Mouse (Mus musculus) mouse trophoblast stem cell (cell line): ENCODE data around the gene Aldoart2.
"Not testable (repeated sequence)": the region's sequence is repeated elsewhere in the genome, so short reads cannot be mapped to it uniquely, and the experiment has no call there.

Experiments
- in situ Hi-C, 2 experiments: fragments of 300-500 bp; cut with MseI, MboI; formaldehyde crosslinking; loops; 2 replicates in 1 of 2; 3 replicates in 1 of 2; pipeline ENCODE4 v1.15.1; 2025

The Aldoart2 gene

DNA sequence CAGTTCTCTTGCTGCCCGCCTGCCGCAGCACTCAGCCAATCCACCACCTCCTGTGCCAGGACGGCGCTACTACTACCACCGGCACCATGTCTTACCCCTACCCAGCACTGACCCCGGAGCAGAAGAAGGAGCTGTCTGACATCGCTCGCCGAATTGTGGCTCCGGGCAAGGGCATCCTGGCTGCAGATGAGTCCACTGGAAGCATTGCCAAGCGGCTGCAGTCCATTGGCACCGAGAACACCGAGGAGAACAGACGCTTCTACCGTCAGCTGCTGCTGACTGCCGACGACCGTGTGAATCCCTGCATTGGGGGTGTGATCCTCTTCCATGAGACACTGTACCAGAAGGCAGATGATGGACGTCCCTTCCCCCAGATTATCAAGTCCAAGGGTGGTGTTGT lies at the start of gene Aldoart2:
Gene Aldoart2 (plus strand): TSS at position 34 of the 400 bp plus-strand sequence.
- in situ Hi-C loops: no loop called here

DNA sequence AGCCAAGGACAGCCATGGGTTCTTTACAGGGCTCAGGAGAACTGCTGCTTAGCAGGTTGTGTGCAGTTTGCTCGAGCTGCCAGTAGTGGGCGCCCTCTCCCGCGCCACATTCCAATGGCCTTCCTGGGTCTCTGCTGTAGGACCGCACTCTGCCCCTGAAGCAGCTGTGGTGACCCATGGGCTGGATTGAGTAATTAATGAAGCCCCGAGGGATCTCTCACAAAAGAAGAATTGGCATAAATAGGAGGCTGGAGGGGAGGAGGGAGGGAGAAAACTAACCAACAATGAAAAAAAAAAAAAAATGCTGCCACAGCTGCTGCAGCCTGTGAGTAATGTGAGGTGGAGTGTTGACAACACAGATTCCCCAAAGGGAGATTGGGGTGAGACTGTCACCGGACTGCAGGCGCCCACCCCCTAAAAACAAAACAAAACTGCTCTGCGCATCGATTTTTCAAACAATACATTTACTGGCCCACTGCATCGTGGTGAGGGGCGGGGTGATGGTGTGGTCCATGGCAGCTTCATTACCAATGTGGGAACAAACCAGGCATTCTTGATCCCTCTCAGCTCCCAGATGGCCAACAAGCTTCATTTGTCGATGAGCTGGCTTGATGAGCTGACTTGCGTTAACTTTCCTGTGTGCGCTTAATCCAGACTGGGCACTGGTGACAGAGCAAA lies 46.8 kb upstream of the Aldoart2 start:
- in situ Hi-C loops: no loop called here

GRCm38 (mm10) chr12:55526983-55527752 lies 37.9 kb upstream of the Aldoart2 start:
- in situ Hi-C loops: loop anchor here in 1 of 2 experiments (10.0 kb wide), 1 partner anchor 198 kb away; no protein-coding TSS in a partner anchor

DNA sequence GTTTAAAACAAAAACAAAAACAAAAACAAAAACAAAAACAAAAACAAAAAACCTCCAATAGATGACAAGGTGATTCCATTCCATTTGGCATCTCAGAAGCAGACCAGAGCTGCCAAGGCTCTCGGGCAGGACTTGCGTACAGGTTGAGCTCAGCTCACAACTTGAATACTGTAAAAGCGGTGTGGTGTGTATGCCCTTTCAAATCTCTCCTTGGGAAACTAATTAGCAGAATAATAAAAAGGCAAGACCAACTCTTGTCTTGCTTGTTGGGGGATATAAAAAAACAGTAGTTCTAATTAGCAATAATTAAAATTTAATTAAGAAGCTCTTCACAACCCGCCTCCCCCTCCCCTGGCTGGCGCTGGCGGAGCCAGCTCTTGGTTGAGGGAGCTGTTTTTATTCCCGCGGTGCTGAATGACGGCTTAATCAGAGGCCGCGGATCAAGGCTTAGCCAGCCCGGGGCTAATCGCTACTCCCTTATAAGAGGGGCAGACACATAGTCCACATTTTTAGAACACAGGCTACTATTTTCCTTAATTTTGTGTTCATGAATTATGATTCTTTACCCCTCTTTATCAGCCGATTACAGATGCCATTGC lies 28.4 kb upstream of the Aldoart2 start:
- in situ Hi-C loops: no loop called here

GRCm38 (mm10) chr12:55537742-55538141 lies 27.3 kb upstream of the Aldoart2 start:
- in situ Hi-C loops: no loop called here

DNA sequence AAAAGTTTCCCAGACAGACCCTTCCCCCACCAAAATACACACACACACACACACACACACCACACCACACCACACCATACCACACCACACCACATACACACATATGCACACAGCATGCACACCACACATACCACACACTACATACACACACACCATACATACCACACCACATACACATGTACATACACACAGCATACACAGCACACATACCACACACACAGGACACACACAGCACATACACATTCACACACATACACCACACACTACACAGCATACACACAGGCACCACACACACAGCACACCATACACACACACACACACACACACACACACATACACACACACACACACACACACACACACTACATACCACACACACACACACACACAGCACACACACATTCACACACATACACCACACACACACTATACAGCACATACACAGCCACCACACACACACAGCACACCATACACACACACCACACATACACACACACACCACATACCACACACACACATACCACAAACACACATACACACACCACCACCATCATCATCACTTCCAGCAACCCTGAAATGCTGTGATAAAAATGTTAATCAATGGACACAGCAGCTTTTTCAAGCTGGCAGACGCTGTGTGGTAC lies 26.6 kb upstream of the Aldoart2 start:
- in situ Hi-C loops: no loop called here

- in situ Hi-C loops: no loop called here
Measured at GRCm38 (mm10) chr12:55539157-55539556, 25.9 kb upstream of the Aldoart2 start.

DNA sequence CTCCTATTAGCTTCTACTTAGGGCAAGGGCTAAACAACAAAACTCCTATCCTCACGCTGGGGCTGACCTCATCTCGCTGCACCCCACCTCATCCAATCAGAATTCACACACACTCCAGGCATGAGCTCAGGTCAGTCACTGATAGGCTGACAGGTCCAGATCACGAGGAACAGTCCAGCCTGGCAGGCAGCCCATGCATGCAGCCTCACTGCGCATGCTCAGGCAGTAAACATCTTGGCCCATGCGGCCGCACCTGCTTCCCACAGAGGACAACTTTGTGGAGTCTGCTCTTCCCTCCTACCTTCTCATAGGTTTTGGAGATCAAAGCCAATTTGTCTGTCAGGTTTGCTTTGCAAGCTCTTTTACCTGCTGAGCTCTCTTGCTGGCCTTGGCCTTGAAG lies 10.1 kb upstream of the Aldoart2 start:
- in situ Hi-C loops: not testable (repeated sequence)

DNA sequence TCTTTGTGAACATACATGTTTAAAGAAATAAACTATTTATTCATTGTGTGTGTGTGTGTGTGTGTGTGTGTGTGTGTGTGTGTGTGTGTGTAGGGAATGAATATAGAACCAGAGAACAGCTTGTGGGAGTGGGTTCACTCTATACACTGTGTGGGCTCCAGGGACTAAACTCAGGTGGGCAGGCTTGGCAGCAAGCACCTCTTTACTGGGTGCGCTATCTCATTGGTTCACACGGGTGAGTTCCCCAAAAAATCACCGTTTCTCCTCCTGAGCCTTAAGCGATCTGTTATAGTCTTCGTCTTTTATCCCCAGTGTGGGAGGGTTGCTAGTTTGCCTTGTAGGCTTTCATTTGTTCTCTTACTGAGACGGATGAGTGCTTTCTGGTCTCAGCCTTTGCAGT lies 7.2 kb upstream of the Aldoart2 start:
- in situ Hi-C loops: no loop called here

- in situ Hi-C loops: no loop called here
Measured at GRCm38 (mm10) chr12:55559184-55559855, 5.7 kb upstream of the Aldoart2 start.

GRCm38 (mm10) chr12:55560025-55560690 lies 4.9 kb upstream of the Aldoart2 start:
- in situ Hi-C loops: no loop called here

- in situ Hi-C loops: no loop called here
Measured at GRCm38 (mm10) chr12:55563742-55564141, 1.3 kb upstream of the Aldoart2 start.

GRCm38 (mm10) chr12:55564187-55564963 lies 664 bp upstream of the Aldoart2 start:
- in situ Hi-C loops: no loop called here

DNA sequence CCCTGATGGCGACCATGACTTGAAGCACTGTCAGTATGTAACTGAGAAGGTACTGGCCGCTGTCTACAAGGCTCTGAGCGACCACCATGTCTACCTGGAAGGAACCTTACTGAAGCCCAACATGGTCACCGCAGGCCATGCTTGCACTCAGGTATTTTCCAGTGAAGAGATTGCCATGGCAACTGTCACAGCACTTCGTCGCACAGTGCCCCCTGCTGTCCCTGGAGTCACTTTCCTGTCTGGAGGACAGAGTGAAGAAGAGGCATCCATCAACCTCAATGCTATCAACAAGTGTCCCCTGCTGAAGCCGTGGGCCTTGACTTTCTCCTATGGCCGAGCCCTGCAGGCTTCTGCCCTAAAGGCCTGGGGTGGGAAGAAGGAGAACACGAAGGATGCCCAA lies 828 bp downstream of the Aldoart2 start:
- in situ Hi-C loops: no loop called here

- in situ Hi-C loops: no loop called here
Measured at GRCm38 (mm10) chr12:55566837-55567236, 1.8 kb downstream of the Aldoart2 start.

DNA sequence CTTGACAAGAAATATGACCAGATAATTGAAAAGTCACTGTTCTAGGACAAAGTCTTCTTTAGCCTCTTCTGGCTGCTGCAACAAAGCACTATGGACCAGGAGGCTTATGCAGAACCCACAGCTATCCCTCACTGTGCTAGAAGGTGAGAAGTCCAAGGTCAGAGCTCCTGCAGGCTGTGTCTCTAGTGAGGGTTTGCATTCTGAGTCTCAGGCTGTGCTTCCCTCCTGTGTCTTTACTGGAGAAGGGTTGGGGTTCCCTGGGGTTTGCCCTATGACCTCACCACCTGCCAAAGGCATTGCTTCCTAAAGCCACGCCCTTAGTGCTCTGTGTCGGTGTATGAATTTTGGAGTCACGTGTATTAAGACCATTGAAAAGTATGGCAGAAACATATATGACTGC lies 3.4 kb downstream of the Aldoart2 start:
- in situ Hi-C loops: no loop called here

- in situ Hi-C loops: no loop called here
Measured at GRCm38 (mm10) chr12:55569676-55570075, 4.6 kb downstream of the Aldoart2 start.

GRCm38 (mm10) chr12:55570646-55571045 lies 5.6 kb downstream of the Aldoart2 start:
- in situ Hi-C loops: no loop called here

GRCm38 (mm10) chr12:55571181-55571580 lies 6.1 kb downstream of the Aldoart2 start:
- in situ Hi-C loops: no loop called here

DNA sequence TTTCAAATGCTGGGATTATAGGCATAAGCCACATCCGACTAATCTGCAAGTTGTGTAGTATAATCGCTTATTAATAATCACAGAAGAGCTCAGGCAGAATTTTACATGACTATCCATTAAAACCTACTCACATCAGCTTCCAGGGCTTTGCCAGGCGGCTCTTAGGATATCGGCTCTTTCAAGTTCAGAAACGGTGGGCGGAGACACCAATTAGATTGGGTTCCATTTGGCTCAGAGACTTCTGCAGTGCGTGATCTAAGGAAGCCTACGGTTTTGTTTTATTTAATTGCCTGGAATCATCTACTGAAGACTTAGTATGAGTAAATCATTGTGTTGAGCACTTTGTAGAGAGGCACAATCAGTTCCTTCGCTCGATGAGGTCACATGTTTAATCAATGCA lies 6.6 kb downstream of the Aldoart2 start:
- in situ Hi-C loops: no loop called here
